Mouse (Mus musculus) left cerebral cortex, postnatal 4 days (tissue): Measurements from ENCODE around the gene Tssc4. TPM values are rescaled to one million over a fixed set of nuclear protein-coding genes. Genes with fewer than 3 reads are reported as not detected.

Source experiments
- DNase-seq: peaks from one replicate; pipeline ENCODE4 v3.0.0-alpha.2; 2022
- intact Hi-C: fragments of 180-260 bp; cut with DNase I; formaldehyde crosslinking; loops from one replicate; pipeline ENCODE4 v1.15.1; 2025
- total RNA-seq, 2 experiments: library from RNA; stranded (reverse); gene quantifications; 2 replicates each; pipeline ENCODE4 v1.2.3; 2021

Tssc4 gene
- total RNA-seq, 2 experiments from 2014 or later = 41.6 to 44.8 TPM

- intact Hi-C loops = no loop called here
- no peak for DNase-seq
Observed at GRCm38 (mm10) chr7:143065692-143066091, 3.4 kb upstream of the Tssc4 start.

GRCm38 (mm10) chr7:143067469-143067868 lies 1.6 kb upstream of the Tssc4 start:
- DNase-seq = no peak
- intact Hi-C loops = no loop called here

GRCm38 (mm10) chr7:143067897-143068296 lies 1.2 kb upstream of the Tssc4 start:
- peak; percentile 46 for DNase-seq
- intact Hi-C loops = no loop called here

- intact Hi-C loops = no loop called here
- peak; percentile 93 for DNase-seq
Observed at GRCm38 (mm10) chr7:143068316-143068881, 650 bp upstream of the Tssc4 start.

DNA sequence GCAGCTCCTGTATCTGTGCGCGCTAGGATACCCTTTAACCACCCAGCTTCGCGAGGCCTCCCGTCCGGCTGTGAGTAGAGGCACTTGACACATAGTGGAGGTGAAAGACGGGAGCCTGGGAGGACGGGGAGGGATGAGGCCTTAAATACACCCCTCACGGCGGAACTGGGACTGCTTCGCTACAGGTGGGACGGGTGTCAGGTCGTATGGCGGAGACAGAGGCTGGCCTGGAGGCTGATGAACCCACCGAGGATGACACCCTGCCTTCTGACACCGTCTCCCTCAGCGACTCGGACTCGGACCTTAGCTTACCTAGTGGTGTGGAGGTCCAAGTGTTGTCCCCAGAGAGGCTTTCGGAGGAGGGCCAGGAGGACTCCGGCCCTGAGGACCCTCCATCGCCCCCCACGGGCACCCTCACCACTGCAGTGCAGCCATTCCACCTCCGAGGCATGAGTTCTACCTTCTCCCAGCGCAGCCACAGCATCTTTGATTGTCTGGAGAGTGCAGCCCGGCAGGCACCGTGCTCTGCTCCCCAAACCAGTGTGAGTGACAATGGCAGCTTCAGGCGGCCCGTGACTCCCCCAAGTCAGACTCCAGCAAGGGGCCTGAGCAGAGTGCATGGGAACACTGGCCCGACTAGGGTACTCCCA lies 827 bp downstream of the Tssc4 start:
- DNase-seq = peak; percentile 39
- intact Hi-C loops = no loop called here

DNA sequence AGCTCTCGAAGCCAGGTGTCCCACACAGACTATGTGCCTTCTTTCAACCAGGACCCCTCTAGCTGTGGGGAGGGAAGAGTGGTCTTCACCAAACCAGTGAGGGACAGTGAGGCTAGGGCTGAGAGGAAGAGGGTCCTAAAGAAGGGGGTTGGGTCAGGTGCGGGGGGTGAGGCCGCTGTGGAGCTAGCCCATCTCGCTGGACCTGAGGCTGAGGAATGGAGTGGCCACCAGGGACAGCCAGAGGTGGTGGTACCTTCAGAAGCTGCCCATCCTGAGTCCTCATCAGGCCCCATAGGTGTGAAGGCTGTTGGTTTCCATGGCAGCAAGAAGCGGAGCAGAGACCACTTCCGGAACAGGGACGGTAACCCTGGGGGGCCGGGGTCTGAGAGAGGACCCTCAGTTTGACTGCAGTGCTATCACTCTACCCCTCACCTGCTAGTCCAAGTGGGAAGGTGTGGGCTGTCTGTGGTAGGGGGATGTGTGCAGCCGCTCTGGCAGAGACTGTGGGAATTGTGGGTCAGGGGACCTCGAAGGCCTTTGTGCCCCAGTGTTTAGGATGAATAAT lies 1.5 kb downstream of the Tssc4 start:
- DNase-seq = no peak
- intact Hi-C loops = no loop called here

DNA sequence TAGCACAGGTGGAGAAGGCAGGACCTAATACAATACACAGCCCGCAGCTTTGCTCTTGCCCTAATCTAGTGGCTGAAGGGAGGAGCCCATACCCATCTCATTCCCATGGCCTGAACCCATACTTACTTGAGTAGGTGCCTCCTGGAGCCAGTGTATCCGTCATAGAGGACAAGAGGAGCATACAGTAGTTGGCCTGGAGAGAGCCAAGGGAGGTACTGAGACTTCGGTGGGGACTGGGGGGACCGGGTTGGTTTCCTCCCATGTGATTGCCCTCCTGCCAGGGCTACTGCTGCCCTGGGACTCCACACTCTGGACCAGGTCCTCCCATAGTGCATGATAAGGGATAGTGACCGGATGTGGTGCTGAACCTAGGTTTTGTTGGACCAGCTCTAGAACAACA lies 3.6 kb downstream of the Tssc4 start:
- intact Hi-C loops = no loop called here

GRCm38 (mm10) chr7:143073086-143073485 lies 4.0 kb downstream of the Tssc4 start:
- DNase-seq = peak; percentile 52
- intact Hi-C loops = no loop called here

More for the DNA sequence above, 3.6 kb downstream of the Tssc4 start:
- no peak for DNase-seq

- DNase-seq = no peak
- intact Hi-C loops = no loop called here
Observed at GRCm38 (mm10) chr7:143075394-143075793, 6.3 kb downstream of the Tssc4 start.

- intact Hi-C loops = no loop called here
Observed at GRCm38 (mm10) chr7:143077351-143077750, 8.3 kb downstream of the Tssc4 start.

GRCm38 (mm10) chr7:143082024-143082423 lies 13.0 kb downstream of the Tssc4 start:
- no peak for DNase-seq
- intact Hi-C loops = loop anchor here (10.0 kb wide), 1 partner anchor 187 kb away; no protein-coding TSS in a partner anchor

More at GRCm38 (mm10) chr7:143077351-143077750, 8.3 kb downstream of the Tssc4 start:
- no peak for DNase-seq

DNA sequence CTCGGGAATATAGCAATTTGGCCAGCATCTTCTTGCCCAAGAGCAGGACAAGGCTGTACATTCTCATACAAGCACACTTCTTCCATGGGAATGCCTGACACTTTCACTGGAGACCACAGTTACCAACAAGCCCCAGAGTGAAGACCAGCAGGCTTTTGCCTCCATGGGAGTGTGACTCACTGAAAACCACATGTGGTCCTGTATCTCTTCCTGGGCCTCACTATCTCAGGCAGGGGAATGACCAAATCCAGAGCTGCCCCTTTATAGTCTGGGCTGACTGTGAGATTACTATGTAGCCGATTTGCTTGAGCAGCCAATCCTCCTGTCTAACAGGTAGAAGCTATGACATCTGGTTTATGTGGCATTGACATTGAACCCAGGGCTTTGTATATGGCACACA lies 14.7 kb downstream of the Tssc4 start:
- DNase-seq = no peak
- intact Hi-C loops = loop anchor here (10.0 kb wide), 1 partner anchor 189 kb away; no protein-coding TSS in a partner anchor

GRCm38 (mm10) chr7:143086366-143086765 lies 17.3 kb downstream of the Tssc4 start:
- DNase-seq = peak; percentile 69
- intact Hi-C loops = loop anchor here (5.0 to 10.0 kb wide), 2 partner anchors 79 to 192 kb away; partner anchors contain the start of gene Tspan32

DNA sequence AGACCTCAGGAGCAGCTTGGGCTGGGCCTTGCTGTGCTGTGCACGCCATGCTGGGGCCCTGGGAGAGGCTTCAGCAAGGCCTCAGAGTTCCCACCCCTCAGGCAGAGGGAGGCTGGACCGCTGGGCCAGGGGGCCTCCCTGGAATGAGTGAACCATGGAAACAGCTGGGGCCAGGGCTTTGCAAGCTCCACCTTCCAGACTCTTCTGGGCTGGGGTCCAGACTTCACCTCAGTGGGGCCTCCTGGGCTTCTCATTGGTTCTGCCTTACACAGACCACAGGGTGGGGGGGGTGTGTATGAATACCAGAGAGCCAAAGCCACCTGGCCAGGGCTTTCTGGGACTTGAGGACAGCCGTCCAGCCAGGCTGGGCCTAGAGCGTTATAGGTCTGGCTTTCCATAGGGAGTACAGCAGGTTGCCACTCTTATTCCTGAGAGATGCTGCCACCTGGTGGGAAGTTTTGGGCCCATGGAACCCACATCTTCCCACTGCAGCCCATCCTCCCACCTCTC lies 18.1 kb downstream of the Tssc4 start:
- DNase-seq = peak; percentile 50
- intact Hi-C loops = loop anchor here (5.0 to 10.0 kb wide), 2 partner anchors 80 to 192 kb away; partner anchors contain the start of gene Tspan32

DNA sequence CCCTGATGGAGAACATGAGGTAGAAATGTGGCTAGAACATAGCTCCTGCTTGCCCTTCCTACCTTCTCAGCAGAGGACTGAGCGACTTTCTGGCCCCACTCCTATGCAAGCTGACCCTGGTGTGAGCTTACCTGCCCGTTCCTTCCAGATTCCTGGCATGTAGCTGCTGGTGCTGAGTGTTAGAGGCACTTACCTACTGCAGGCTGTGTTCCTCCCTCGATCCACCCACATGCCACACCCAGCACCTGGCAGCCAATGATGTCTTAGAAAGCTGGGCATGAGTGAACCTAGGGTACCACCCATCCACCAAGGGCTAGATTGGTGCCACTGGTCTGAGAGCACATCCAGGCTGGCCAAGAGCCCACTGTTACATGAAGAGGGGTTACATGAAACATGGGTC lies 24.8 kb downstream of the Tssc4 start:
- DNase-seq = no peak
- intact Hi-C loops = no loop called here

DNA sequence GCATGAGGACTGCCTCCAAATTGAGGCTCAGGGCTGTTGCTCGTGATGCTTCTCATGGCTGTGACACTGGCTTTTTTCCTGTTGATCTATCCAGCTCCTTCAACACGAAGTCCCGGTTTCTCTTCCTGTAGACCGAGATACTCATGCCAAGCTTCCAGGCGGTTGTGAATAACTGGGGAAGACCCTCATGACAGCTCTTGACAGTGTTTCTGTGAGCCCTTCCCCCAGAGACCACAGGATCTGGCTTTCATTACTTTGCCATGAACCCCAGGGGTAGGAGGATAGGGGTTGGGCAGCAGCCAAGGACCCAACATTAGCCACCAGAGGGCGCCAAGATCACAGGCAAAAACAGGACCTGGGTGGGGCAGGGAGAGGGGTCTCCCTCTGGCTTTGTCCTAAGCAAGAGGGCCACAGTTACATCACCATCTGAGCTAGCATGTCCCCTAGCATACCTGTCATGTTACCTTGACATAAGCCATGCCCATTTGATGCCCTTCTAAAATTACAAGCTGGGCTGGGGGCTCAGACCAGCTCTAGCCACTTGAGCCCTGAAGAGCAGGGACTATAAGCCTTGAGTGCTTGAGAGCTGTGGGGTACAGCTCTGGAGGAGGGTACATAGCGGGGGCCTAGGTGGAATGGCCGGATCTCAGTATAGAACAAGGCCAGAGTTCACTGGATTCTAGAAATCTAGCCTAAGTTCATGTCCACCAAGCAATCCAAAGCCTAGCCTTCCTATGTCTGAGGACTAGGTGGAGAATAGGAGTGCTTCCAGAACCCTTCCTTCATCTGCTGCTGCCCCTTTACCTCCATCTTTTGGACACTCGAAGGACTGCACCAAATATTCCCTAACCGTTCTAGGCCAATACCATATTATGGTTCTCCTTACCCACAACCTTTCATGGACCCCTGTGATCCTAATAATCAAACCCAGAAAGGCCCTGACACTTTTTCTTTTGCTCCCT lies 25.8 kb downstream of the Tssc4 start, which contains the start of gene Trpm5:
Gene Trpm5, minus strand, starts transcription at position 51 of the 962 bp plus-strand sequence.
- peak; percentile 80 for DNase-seq
- intact Hi-C loops = no loop called here

GRCm38 (mm10) chr7:143095554-143095907 lies 26.5 kb downstream of the Tssc4 start:
- DNase-seq = no peak
- intact Hi-C loops = no loop called here

- intact Hi-C loops = no loop called here
- DNase-seq = no peak
Observed at GRCm38 (mm10) chr7:143100759-143101158, 31.7 kb downstream of the Tssc4 start.

DNA sequence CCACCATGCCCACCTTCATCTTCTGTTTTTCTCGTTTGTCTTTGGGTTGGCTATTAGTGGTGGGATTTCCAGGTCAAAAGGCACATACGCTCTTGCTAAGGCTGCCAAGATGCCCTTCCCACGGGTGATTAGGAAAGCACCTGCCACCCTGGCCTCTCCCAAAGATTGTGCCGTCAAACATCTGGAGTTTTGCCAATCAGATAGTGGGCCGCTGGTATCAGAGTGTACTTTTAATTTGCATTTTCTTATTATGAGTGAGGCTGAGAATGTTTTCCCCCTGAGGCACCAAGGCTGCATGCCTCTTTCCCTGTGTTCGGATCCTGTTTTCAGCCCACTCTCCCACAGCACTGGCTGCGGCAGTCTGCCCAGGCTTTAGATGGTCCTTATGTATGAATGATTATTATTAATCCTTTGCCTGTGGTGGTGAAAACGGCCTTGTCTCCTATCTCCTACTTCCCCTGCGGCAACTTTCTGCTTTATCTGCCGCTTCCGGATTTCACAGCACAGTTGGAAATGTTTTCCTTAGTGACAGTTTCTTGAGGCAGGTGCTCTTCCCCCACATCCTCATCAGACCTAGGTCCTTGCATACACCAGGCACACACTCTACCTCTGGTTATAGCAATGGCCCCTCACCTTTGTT lies 36.3 kb downstream of the Tssc4 start:
- no peak for DNase-seq
- intact Hi-C loops = no loop called here

- DNase-seq = no peak
- intact Hi-C loops = no loop called here
Observed at GRCm38 (mm10) chr7:143106062-143106461, 37.0 kb downstream of the Tssc4 start, which contains the start of gene Kcnq1. TSS of gene Kcnq1 (plus strand) at chr7:143106362.
